25 mouse cellular contexts compared by ENCODE assay signal in genomic region chrX:109087073-109087472, GRCm38 (mm10).
"Had no signal": no experiment of that assay in that cellular context is flagged by ENCODE, and none has a peak within 500 bp of the region (broad histone marks: within the 10 kb centered on the region; RNA-seq: fewer than 3 reads in every experiment).

No protein-coding gene starts in this region.

- H3K9me3 ChIP-seq: heart, embryonic 13.5 days; heart, embryonic 15.5 days; hindbrain, embryonic 13.5 days; hindbrain, embryonic 15.5 days; kidney, embryonic 15.5 days; limb, embryonic 13.5 days; limb, embryonic 15.5 days; liver, embryonic 12.5 days had no signal

- H3K36me3 ChIP-seq: heart, embryonic 13.5 days; heart, embryonic 15.5 days; hindbrain, embryonic 13.5 days; hindbrain, embryonic 15.5 days; kidney, embryonic 15.5 days; limb, embryonic 13.5 days; limb, embryonic 15.5 days; liver, embryonic 12.5 days had no signal

- H3K27me3 ChIP-seq: heart, embryonic 13.5 days; heart, embryonic 15.5 days; hindbrain, embryonic 13.5 days; hindbrain, embryonic 15.5 days; kidney, embryonic 15.5 days; limb, embryonic 13.5 days; limb, embryonic 15.5 days; liver, embryonic 12.5 days had no signal

- H3K4me1 ChIP-seq: heart, embryonic 13.5 days; heart, embryonic 15.5 days; hindbrain, embryonic 13.5 days; hindbrain, embryonic 15.5 days; kidney, embryonic 15.5 days; limb, embryonic 13.5 days; limb, embryonic 15.5 days; liver, embryonic 12.5 days had no signal

- H3K4me3 ChIP-seq: heart, embryonic 13.5 days; heart, embryonic 15.5 days; hindbrain, embryonic 13.5 days; hindbrain, embryonic 15.5 days; kidney, embryonic 15.5 days; limb, embryonic 13.5 days; limb, embryonic 15.5 days; liver, embryonic 12.5 days had no signal

- H3K4me2 ChIP-seq: heart, embryonic 11.5 days; heart, embryonic 13.5 days; heart, embryonic 15.5 days; hindbrain, embryonic 13.5 days; hindbrain, embryonic 15.5 days; kidney, embryonic 15.5 days; limb, embryonic 13.5 days; limb, embryonic 15.5 days; liver, embryonic 12.5 days had no signal

- ATAC-seq: hindbrain, postnatal 0 days; intestine, embryonic 16.5 days; liver, embryonic 12.5 days had no signal

- DNase-seq: gastrocnemius, postnatal 10 days; gastrocnemius, postnatal 36 days; heart, adult 11 months; heart, postnatal 14 days; heart, postnatal 36 days; kidney, adult 11 months; kidney, adult 2 months; kidney, adult 9 months; kidney, postnatal 14 days; kidney, postnatal 36 days; layer of hippocampus, postnatal 36 days; left cerebral cortex, postnatal 4 days had no signal

- H3K27ac ChIP-seq: heart, embryonic 13.5 days; heart, embryonic 15.5 days; hindbrain, embryonic 13.5 days; hindbrain, embryonic 15.5 days; hindbrain, postnatal 0 days; kidney, embryonic 15.5 days; kidney, postnatal 0 days; limb, embryonic 13.5 days; limb, embryonic 15.5 days; liver, embryonic 12.5 days; liver, embryonic 14.5 days had no signal

- H3K9ac ChIP-seq: heart, embryonic 13.5 days; heart, embryonic 15.5 days; hindbrain, embryonic 13.5 days; hindbrain, embryonic 15.5 days; kidney, embryonic 15.5 days; limb, embryonic 13.5 days; limb, embryonic 15.5 days; liver, embryonic 12.5 days; liver, embryonic 14.5 days had no signal
